Mouse (Mus musculus) heart, postnatal 0 days (tissue): ENCODE measurements around the gene 3110082I17Rik.

ENCODE experiments used
- CTCF ChIP-seq: IDR thresholded peaks from 2 replicates; pipeline ENCODE4 v1.5.1; 2016; ENCODE audit warnings: antibody characterized with exemption, control low read depth, low read depth
- EP300 ChIP-seq: IDR thresholded peaks from 2 replicates; pipeline ENCODE4 v1.6.1; 2016; ENCODE audit warnings: antibody characterized with exemption, low read depth

DNA sequence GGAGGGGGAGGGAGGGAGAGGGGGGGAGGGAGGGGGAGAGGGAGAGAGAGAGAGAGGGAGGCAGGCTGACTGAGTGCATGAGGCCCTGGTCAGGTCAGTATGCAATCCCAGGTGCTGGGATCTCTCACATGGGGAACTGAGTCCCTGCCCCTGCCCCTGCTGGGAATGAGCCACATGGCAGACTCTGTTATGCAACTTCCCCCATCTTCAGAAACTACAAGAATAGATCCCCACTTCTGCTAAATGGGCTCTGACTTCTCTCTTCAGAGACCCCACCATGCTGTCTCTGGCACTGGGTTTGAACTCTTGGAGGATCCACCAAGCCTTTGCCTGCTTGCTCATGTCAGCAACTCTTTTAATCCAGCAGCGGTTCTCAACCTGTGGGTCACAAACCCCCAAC, 94.5 kb downstream of the 3110082I17Rik start:
- TF ChIP-seq CTCF (no peak), EP300 (no peak)
